Mouse (Mus musculus) intestine, embryonic 15.5 days (tissue): ENCODE measurements around the gene Vps35l. TPM values are rescaled to one million over a fixed set of nuclear protein-coding genes. Genes with fewer than 3 reads are reported as not detected.

ENCODE experiments used
- ATAC-seq: fragments of 200-750 bp; cut with Nextera tagmentation; 2 replicates; pipeline ENCODE4 v1.8.0; 2017; ENCODE audit warnings: moderate TSS enrichment, moderate library complexity
- H3K27ac ChIP-seq: fragments of 300-500 bp; sonication (generic); 2 replicates; pipeline ENCODE4 v1.5.1; 2015; ENCODE audit warnings: mild to moderate bottlenecking, inconsistent platforms
- H3K27me3 ChIP-seq: fragments of 300-500 bp; sonication (generic); replicated peaks from 2 replicates; pipeline ENCODE4 v1.6.1; 2015; ENCODE audit warnings: inconsistent platforms
- H3K36me3 ChIP-seq: fragments of 300-500 bp; sonication (generic); 2 replicates; pipeline ENCODE4 v1.6.1; 2015; ENCODE audit warnings: inconsistent platforms
- H3K4me1 ChIP-seq: fragments of 300-500 bp; sonication (generic); replicated peaks from 2 replicates; pipeline ENCODE4 v1.6.1; 2015; ENCODE audit warnings: inconsistent platforms
- H3K4me2 ChIP-seq: fragments of 300-500 bp; sonication (generic); replicated peaks from 2 replicates; pipeline ENCODE4 v1.6.1; 2015; ENCODE audit warnings: mild to moderate bottlenecking, inconsistent platforms
- H3K4me3 ChIP-seq: fragments of 300-500 bp; sonication (generic); replicated peaks from 2 replicates; pipeline ENCODE4 v1.5.1; 2015; ENCODE audit warnings: inconsistent platforms
- H3K9ac ChIP-seq: fragments of 300-500 bp; sonication (generic); 2 replicates; pipeline ENCODE4 v1.6.1; 2015; ENCODE audit warnings: inconsistent platforms
- H3K9me3 ChIP-seq: fragments of 300-500 bp; sonication (generic); 2 replicates; pipeline ENCODE4 v1.6.1; 2016; ENCODE audit warnings: inconsistent platforms
- WGBS: fragments of 180-500 bp; shearing (Covaris S2); methylation state at CpG from one replicate; pipeline ENCODE4 v1.1.7; 2015; 5-methylcytosine and 5-hydroxymethylcytosine counted together
- polyA plus RNA-seq: library from polyadenylated mRNA; unstranded; fragments of >200 nt; fragmentation: Nextera tagmentation; extraction: Ambion mirVana; gene quantifications from 2 replicates; pipeline ENCODE4 v1.2.1, GENCODE M21; 2015

The Vps35l gene
- polyA plus RNA-seq, 1 experiment from 2014 or later: 72.6 TPM

DNA sequence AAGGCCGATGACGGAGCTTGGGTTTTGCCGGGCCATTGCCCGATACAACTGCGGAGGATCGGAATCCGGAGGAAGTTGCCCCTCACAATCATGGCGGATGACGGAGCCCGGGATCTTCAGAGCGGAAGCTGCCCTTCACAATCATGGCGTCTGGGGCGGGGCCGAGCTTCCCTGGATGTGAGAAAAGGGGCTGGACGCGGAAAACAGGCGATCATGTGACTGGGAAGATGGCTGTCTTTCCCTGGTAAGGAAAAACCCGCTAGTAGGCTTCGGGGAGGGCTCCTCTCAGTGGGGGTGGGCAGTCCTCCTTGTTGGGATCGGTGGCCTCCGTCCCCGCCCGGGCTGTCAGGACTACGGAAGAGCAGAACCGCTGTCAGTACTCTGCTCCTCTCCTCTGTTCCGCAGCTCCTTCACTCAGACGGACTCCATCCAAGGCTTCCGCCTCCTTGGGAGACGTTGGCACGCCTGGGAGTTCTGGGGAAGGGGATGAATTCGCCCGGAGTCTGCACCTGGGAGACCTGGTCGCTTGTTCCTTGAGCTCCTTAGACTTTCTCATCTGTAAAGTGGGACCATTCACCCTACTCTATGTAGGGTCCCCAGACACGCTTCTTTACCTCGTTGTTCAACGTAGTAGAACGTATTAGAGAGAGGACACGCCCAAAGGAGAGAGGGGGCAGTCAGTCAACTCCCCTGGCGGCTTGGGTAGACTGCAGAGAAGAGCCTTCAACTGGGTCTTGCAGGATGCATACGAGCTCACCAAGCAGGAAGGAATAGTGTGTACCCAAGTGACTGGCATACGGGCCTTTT is 709 bp downstream of the Vps35l start:
- Histone ChIP-seq H3K27ac (no peak overlapping the region; the same call in 1 of the 2 replicates), H3K4me2 (peak overlapping the region; percentile 75), H3K27me3 (no peaks in the 10 kb centered on the region), H3K4me3 (peak overlapping the region; percentile 74), H3K4me1 (peaks cover 8% of the 10 kb centered on the region; the same call in 1 of the 2 replicates), H3K9ac (peak overlapping the region; percentile 66), H3K9me3 (no peaks in the 10 kb centered on the region), H3K36me3 (no peaks in the 10 kb centered on the region)
- peak; percentile 97 for ATAC-seq
- 2% methylated on average over 41 of the region's 41 CpGs for WGBS

DNA sequence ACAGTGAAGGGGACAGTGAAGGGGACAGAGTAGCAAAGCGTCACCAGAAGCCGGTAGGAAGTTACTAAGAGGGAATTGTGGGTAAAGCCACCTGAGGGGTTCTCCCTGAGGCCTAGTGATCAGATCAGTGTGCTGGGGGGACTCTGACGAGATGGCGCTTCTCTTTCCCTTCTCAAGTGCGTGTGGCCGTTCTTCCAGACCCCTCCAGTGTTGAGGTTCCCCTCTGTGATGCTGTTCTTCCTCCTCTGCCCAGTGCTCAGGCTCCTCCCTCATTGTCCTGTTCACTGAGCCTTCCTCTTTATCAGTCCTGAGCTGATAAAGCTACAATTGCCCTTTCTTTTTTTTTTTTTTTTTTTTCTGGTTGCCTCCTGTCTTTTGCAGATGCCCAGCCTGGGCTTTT is 2.3 kb downstream of the Vps35l start:
- Histone ChIP-seq H3K27me3 (no peaks in the 10 kb centered on the region), H3K4me3 (no peak overlapping the region), H3K9ac (no peak overlapping the region), H3K4me2 (0 out of 2 replicates have a peak overlapping the region, but pooled peaks have one; percentile 75), H3K9me3 (no peaks in the 10 kb centered on the region), H3K27ac (no peak overlapping the region), H3K4me1 (peaks cover 8% of the 10 kb centered on the region; the same call in 1 of the 2 replicates), H3K36me3 (0 out of 2 replicates have a peak, but pooled peaks cover 7% of the 10 kb centered on the region)
- 75% methylated on average over 6 of the region's 6 CpGs for WGBS
- no peak for ATAC-seq

DNA sequence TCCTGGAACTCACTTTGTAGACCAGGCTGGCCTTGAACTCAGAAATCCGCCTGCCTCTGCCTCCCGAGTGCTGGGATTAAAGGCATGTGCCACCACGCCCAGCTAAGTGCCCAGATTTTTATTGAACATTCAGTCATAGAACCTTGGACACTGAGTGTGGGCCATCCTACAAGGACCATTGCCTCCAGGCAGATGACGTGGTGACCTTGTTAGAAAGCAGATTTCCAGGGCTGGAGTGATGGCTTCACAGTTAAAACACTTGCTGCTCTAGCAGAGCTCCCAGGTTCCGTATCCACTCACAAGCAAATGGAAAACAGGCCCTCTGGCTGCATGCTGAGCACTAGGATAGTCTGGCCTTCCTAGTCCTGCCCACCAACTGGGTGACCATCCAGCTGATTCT is 4.7 kb downstream of the Vps35l start:
- H3K36me3 ChIP-seq: peaks cover 16% of the 10 kb centered on the region
- H3K27ac ChIP-seq: no peak overlapping the region
- H3K9me3 ChIP-seq: no peaks in the 10 kb centered on the region
- no peaks in the 10 kb centered on the region for H3K27me3 ChIP-seq
- no peak overlapping the region for H3K4me2 ChIP-seq
- H3K4me1 ChIP-seq: peaks cover 8% of the 10 kb centered on the region; the same call in 1 of the 2 replicates
- no peak overlapping the region for H3K4me3 ChIP-seq
- 89% methylated on average over 5 of the region's 5 CpGs for WGBS
- ATAC-seq: no peak
- no peak overlapping the region for H3K9ac ChIP-seq

DNA sequence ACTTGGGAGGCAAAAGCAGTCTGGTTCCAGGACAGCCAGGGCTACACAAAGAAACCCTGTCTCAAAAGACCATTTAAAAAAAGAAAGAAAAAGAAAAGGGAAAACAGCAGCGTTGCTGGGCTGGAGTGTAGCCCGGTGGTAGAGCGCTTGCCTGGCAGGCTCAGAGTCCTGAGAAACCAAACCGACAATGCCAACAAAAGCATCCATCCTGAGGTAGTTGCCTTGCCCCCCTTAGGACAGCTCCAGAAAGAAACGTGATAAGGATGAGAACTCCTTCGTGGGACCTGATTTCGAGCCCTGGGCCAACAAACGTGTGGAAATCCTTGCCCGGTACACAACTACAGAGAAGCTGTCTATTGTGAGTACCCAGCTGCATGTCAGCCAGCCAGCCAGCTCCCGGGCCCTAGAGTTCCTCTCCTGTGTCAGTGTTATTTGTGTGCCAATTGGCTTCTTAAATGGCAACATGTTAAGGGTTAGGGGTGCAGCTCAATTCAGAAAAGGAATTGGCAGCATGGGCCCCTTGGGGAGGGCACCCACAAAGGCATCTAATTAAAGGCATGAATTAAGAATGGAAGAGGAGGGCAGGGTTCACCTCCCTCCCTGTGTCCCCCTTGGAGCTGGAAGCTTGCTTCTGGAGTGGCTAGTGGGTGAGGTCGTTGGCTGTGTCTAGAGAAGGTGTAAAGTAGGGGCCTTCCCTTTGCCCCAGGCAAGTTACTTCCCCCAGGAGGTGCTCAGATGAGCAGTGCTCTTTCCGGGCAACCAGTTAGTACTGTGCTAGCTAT is 8.1 kb downstream of the Vps35l start:
- no peak overlapping the region for H3K4me3 ChIP-seq
- no peaks in the 10 kb centered on the region for H3K9me3 ChIP-seq
- no peak for ATAC-seq
- H3K36me3 ChIP-seq: peaks cover 32% of the 10 kb centered on the region
- H3K27me3 ChIP-seq: no peaks in the 10 kb centered on the region
- H3K9ac ChIP-seq: no peak overlapping the region
- H3K27ac ChIP-seq: no peak overlapping the region
- no peaks in the 10 kb centered on the region for H3K4me1 ChIP-seq
- WGBS: 92% methylated on average over 12 of the region's 12 CpGs
- no peak overlapping the region for H3K4me2 ChIP-seq

DNA sequence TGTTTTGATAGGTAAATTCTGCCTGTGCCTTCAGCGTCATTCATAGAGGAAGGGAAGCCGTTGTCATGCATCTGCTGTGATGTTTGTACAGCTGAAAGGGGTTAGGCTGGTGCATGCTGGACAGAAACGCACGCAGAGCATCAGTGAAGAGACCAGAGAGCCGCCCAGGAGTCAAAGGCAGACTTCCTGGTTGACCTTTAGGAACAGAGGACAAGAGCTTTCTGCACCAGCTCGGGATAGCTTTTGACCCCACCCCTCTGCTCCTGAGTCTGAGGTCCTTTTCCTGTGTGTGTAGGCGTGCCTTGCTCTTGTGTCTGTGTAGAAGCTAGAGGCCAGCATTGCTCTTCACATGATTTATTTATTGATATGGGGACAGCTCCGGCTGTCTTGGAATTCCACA is 9.7 kb downstream of the Vps35l start:
- Histone ChIP-seq H3K27ac (no peak overlapping the region), H3K4me1 (no peaks in the 10 kb centered on the region), H3K4me3 (no peak overlapping the region), H3K36me3 (peaks cover 39% of the 10 kb centered on the region), H3K9ac (no peak overlapping the region), H3K9me3 (no peaks in the 10 kb centered on the region), H3K27me3 (no peaks in the 10 kb centered on the region), H3K4me2 (no peak overlapping the region)
- WGBS: 81% methylated on average over 8 of the region's 8 CpGs
- ATAC-seq: no peak

DNA sequence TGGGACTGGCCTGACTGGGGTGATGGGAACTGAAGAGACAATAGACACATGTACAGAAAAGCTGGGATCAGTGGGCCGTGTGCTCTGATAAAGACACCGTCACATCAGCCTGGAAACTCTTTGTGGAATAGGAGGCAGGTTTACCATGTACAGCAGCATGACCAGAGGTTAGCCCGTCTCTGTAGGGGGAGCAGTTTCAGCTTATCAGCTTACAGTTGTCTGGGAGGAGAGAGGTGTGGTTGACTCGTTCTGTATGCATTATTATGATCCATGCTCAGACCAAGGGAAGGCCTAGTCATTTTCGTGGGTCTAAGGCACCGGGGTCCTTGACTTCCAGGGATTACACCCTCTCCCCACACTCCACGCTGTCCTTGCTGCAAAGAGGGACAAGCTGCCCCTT is 11.6 kb downstream of the Vps35l start:
- no peaks in the 10 kb centered on the region for H3K27me3 ChIP-seq
- WGBS: 86% methylated on average over 7 of the region's 7 CpGs
- H3K4me1 ChIP-seq: no peaks in the 10 kb centered on the region
- no peaks in the 10 kb centered on the region for H3K9me3 ChIP-seq
- H3K4me3 ChIP-seq: no peak overlapping the region
- peaks cover 44% of the 10 kb centered on the region for H3K36me3 ChIP-seq
- no peak; the same call in 1 of the 2 replicates for ATAC-seq
- no peak overlapping the region for H3K27ac ChIP-seq
- no peak overlapping the region for H3K9ac ChIP-seq
- no peak overlapping the region for H3K4me2 ChIP-seq

DNA sequence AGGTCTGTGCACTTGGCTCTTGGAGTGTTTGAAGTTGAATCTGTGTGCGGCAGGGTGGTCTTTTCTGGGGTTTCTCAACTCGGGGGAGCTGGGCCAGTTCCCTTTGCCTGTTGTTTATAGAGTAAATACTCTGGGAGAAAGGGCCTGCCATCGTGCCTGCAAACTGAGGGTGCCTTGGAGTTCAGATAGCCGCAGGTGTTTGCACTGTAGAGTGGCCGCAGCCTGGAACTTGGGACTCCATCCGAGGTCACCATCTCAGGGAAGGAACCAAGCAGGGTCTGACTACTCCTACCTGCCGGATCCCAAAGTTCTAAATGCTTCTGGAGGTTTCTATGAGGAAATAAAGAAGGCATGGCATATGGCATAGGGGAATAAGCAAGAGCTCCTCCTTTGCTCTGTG is 15.7 kb downstream of the Vps35l start:
- ATAC-seq: no peak
- H3K4me2 ChIP-seq: no peak overlapping the region
- H3K27me3 ChIP-seq: no peaks in the 10 kb centered on the region
- H3K36me3 ChIP-seq: peaks cover 30% of the 10 kb centered on the region
- no peak overlapping the region for H3K27ac ChIP-seq
- H3K9ac ChIP-seq: no peak overlapping the region
- 60% methylated on average over 7 of the region's 7 CpGs for WGBS
- 0 out of 2 replicates have a peak, but pooled peaks cover 5% of the 10 kb centered on the region for H3K4me1 ChIP-seq
- H3K9me3 ChIP-seq: no peaks in the 10 kb centered on the region
- no peak overlapping the region for H3K4me3 ChIP-seq

DNA sequence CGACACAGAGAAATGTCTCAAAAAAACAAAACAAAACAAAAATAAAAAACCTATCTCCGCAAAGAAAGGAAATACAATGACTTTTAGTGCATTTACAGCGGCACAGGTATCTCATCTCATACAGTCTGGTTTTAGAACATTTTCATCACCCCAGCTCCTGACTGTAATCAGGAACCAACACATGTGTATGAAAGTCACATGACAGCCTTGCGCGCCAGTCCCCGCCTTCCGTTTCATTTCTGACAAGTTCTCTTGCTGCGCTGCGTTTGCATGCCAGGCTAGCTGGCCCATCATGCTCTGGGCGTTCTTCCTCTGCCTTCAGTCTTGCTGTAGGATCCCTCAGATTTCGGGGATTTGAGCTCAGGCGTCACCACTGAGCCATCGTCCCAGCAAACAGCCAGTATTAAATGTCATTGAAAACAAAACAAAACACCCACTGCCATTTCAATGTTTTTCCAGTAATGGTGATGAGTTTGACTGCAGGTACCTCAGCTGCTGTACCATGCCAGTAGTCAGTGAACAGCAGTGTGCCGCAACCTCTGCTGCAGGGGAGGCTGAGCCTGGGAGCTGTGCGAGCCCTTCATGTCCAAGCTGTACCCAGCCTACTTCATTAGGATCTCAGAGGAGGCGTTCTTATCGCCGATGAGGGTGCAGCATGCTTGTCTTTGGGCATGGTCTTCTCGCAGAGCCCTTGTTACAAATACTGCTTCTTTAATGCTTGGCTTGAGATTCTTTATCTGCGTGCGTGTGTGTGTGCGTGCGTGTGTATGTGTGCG is 16.7 kb downstream of the Vps35l start:
- Histone ChIP-seq H3K4me2 (no peak overlapping the region), H3K4me3 (no peak overlapping the region), H3K27me3 (no peaks in the 10 kb centered on the region), H3K9ac (no peak overlapping the region), H3K9me3 (no peaks in the 10 kb centered on the region), H3K4me1 (0 out of 2 replicates have a peak, but pooled peaks cover 5% of the 10 kb centered on the region), H3K36me3 (peaks cover 30% of the 10 kb centered on the region), H3K27ac (no peak overlapping the region)
- 94% methylated on average over 24 of the region's 24 CpGs for WGBS
- peak; percentile 23; the same call in 1 of the 2 replicates for ATAC-seq

DNA sequence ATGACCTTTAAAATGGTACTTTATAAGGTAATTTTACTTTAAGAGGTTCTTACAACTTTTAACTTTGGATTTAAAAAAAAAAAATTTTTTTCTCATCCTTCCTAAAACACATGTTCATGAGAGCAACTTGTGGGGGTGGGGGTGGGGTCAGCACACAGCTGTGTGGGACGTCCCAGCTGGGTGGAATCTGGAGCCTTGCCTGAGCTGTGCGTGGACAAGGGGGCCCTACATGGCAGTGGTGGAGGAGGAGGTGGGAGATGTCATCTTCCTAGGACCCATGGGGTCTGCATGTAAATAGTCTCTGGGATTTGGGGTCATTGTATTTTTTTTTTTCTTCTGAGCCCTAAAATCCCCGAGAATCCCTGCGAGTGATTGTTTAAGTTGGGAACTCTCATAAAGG is 18.3 kb downstream of the Vps35l start:
- no peak overlapping the region for H3K4me3 ChIP-seq
- H3K9me3 ChIP-seq: no peaks in the 10 kb centered on the region
- H3K4me2 ChIP-seq: no peak overlapping the region
- H3K4me1 ChIP-seq: 0 out of 2 replicates have a peak, but pooled peaks cover 5% of the 10 kb centered on the region
- H3K9ac ChIP-seq: no peak overlapping the region
- no peak overlapping the region for H3K27ac ChIP-seq
- no peak for ATAC-seq
- 54% methylated on average over 4 of the region's 4 CpGs for WGBS
- H3K27me3 ChIP-seq: no peaks in the 10 kb centered on the region
- H3K36me3 ChIP-seq: peaks cover 25% of the 10 kb centered on the region

DNA sequence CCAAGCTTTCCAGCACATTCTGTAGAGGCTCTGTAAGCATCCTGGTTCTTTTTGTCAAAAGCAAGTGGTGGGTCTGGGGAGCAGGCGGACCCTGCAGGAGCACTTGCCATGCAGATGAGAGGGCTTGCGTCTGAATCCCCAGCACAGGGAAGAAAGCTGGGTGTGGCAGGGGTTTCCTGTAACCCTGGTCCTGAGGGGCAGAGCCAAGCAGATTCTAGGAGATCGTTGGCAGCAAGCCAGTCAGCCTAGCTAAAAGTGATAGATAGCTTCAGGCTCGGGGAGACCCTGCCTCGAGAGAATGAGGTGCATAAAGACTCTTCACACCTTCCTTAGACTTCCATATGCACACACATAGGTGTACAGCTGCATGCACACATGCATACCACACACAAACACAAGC is 19.3 kb downstream of the Vps35l start:
- no peak for ATAC-seq
- no peak overlapping the region for H3K27ac ChIP-seq
- H3K36me3 ChIP-seq: peaks cover 19% of the 10 kb centered on the region
- no peaks in the 10 kb centered on the region for H3K9me3 ChIP-seq
- 0 out of 2 replicates have a peak, but pooled peaks cover 5% of the 10 kb centered on the region for H3K4me1 ChIP-seq
- 46% methylated on average over 5 of the region's 5 CpGs for WGBS
- H3K9ac ChIP-seq: no peak overlapping the region
- H3K27me3 ChIP-seq: no peaks in the 10 kb centered on the region
- H3K4me2 ChIP-seq: no peak overlapping the region
- no peak overlapping the region for H3K4me3 ChIP-seq

DNA sequence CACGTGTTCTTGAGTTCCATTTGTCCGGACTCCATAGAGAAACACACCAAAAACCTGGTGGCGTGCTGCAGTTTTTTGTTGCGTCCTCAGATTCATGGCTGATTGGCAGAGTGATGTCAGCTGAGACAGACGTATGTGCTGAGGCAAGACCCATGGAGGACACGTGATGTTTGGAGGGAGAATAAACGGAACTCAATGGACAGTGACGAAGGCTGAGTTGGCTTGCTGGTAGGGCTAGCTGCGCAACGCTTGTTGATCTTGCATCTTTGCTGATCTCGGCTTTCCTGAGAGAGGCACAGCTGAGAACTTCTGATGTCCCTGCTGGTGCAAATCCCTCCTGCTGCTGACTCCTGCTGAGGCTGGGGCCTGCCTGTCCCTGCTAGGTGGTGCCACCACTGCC is 23.9 kb downstream of the Vps35l start:
- 92% methylated on average over 11 of the region's 11 CpGs for WGBS
- Histone ChIP-seq H3K4me1 (peaks cover 5% of the 10 kb centered on the region; the same call in 1 of the 2 replicates), H3K4me3 (no peak overlapping the region), H3K36me3 (peaks cover 6% of the 10 kb centered on the region; the same call in 1 of the 2 replicates), H3K27me3 (no peaks in the 10 kb centered on the region), H3K4me2 (no peak overlapping the region), H3K27ac (no peak overlapping the region), H3K9me3 (no peaks in the 10 kb centered on the region), H3K9ac (no peak overlapping the region)
- ATAC-seq: no peak

DNA sequence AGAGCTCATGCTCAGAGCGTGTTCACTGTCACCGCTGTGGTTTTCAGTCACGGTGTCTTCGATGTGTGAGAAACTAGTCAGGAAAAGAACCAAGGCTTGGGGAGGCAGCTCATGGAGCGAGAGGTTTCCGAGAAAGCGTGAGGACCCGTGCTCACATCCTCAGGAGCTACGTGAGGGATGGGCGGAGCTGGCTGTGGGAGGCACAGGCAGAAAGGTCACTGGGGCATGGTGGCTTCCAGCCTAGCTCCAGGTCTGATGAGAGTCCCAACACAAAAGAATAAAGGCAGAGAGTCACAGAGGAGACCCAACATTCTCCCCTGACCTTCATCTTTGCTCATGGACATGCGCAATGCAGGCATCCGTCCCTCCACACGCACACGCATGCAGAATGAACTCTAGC is 24.7 kb downstream of the Vps35l start:
- Histone ChIP-seq H3K36me3 (peaks cover 6% of the 10 kb centered on the region; the same call in 1 of the 2 replicates), H3K9me3 (no peaks in the 10 kb centered on the region), H3K4me2 (no peak overlapping the region), H3K27ac (no peak overlapping the region), H3K9ac (no peak overlapping the region), H3K4me1 (peaks cover 5% of the 10 kb centered on the region; the same call in 1 of the 2 replicates), H3K27me3 (no peaks in the 10 kb centered on the region), H3K4me3 (no peak overlapping the region)
- no peak for ATAC-seq
- WGBS: 86% methylated on average over 14 of the region's 14 CpGs
